Mouse (Mus musculus): ENCODE measurements around the gene Tha1. TPM values are rescaled to one million over a fixed set of nuclear protein-coding genes. Genes with fewer than 3 reads are reported as not detected.
A peak's percentile ranks its signal among the peaks of the same experiment; 100 is the strongest.

Tha1 gene
- polyA plus RNA-seq, 1 experiment: 11.5 TPM

GRCm38 (mm10) chr11:117909337-117909736, 36.1 kb upstream of the Tha1 start:
- no peaks in the 10 kb centered on the region for H3K27me3 ChIP-seq (ENCODE audit: control insufficient read depth, insufficient read depth, low read length)
- DNase-seq: no peak
- H3K4me3 ChIP-seq (replicated peaks; ENCODE audit: insufficient read depth, low read depth, low read length): no peak overlapping the region
- H3K4me1 ChIP-seq (ENCODE audit: control insufficient read depth, insufficient read depth, low read length): no peaks in the 10 kb centered on the region
- no peak for TF ChIP-seq POLR2A (IDR thresholded peaks at IDR 0.05; ENCODE audit: borderline replicate concordance, insufficient read depth, low read length)
- no peak for TF ChIP-seq CTCF (IDR thresholded peaks at IDR 0.05; ENCODE audit: borderline replicate concordance, insufficient read depth, low read depth, low read length)
- no peak overlapping the region for H3K27ac ChIP-seq (ENCODE audit: insufficient read depth, low read length)
- 90% methylated on average over 8 of the region's 8 CpGs for WGBS

GRCm38 (mm10) chr11:117904442-117904841, 31.2 kb upstream of the Tha1 start:
- WGBS: 87% methylated on average over 8 of the region's 8 CpGs
- no peak overlapping the region for H3K27ac ChIP-seq (ENCODE audit: insufficient read depth, low read length)
- DNase-seq: no peak
- H3K4me3 ChIP-seq (replicated peaks; ENCODE audit: insufficient read depth, low read depth, low read length): no peak overlapping the region
- no peaks in the 10 kb centered on the region for H3K27me3 ChIP-seq (ENCODE audit: control insufficient read depth, insufficient read depth, low read length)
- no peaks in the 10 kb centered on the region for H3K4me1 ChIP-seq (ENCODE audit: control insufficient read depth, insufficient read depth, low read length)
- no peak for TF ChIP-seq CTCF (IDR thresholded peaks at IDR 0.05; ENCODE audit: borderline replicate concordance, insufficient read depth, low read depth, low read length)
- TF ChIP-seq POLR2A (IDR thresholded peaks at IDR 0.05; ENCODE audit: borderline replicate concordance, insufficient read depth, low read length): no peak

GRCm38 (mm10) chr11:117902282-117902681, 29.0 kb upstream of the Tha1 start:
- WGBS: 76% methylated on average over 2 of the region's 2 CpGs

GRCm38 (mm10) chr11:117896533-117896932, 23.3 kb upstream of the Tha1 start:
- no peaks in the 10 kb centered on the region for H3K27me3 ChIP-seq (ENCODE audit: control insufficient read depth, insufficient read depth, low read length)
- peaks cover 3% of the 10 kb centered on the region for H3K4me1 ChIP-seq (ENCODE audit: control insufficient read depth, insufficient read depth, low read length)
- no peak overlapping the region for H3K27ac ChIP-seq (ENCODE audit: insufficient read depth, low read length)
- H3K4me3 ChIP-seq (replicated peaks; ENCODE audit: insufficient read depth, low read depth, low read length): no peak overlapping the region
- 10% methylated on average over 2 of the region's 2 CpGs for WGBS
- TF ChIP-seq CTCF (IDR thresholded peaks at IDR 0.05; ENCODE audit: borderline replicate concordance, insufficient read depth, low read depth, low read length) (no peak), POLR2A (IDR thresholded peaks at IDR 0.05; ENCODE audit: borderline replicate concordance, insufficient read depth, low read length) (no peak)
- DNase-seq: no peak

More at GRCm38 (mm10) chr11:117902282-117902681, 29.0 kb upstream of the Tha1 start:
- no peak for DNase-seq
- no peak for TF ChIP-seq POLR2A (IDR thresholded peaks at IDR 0.05; ENCODE audit: borderline replicate concordance, insufficient read depth, low read length)
- no peak for TF ChIP-seq CTCF (IDR thresholded peaks at IDR 0.05; ENCODE audit: borderline replicate concordance, insufficient read depth, low read depth, low read length)
- H3K27me3 ChIP-seq (ENCODE audit: control insufficient read depth, insufficient read depth, low read length): no peaks in the 10 kb centered on the region
- no peak overlapping the region for H3K27ac ChIP-seq (ENCODE audit: insufficient read depth, low read length)
- H3K4me1 ChIP-seq (ENCODE audit: control insufficient read depth, insufficient read depth, low read length): no peaks in the 10 kb centered on the region
- H3K4me3 ChIP-seq (replicated peaks; ENCODE audit: insufficient read depth, low read depth, low read length): no peak overlapping the region

- Histone ChIP-seq H3K4me3 (replicated peaks; ENCODE audit: insufficient read depth, low read depth, low read length) (no peak overlapping the region), H3K4me1 (ENCODE audit: control insufficient read depth, insufficient read depth, low read length) (peaks cover 6% of the 10 kb centered on the region), H3K27me3 (ENCODE audit: control insufficient read depth, insufficient read depth, low read length) (no peaks in the 10 kb centered on the region), H3K27ac (ENCODE audit: insufficient read depth, low read length) (no peak overlapping the region)
- 69% methylated on average over 10 of the region's 10 CpGs for WGBS
- TF ChIP-seq CTCF (IDR thresholded peaks at IDR 0.05; ENCODE audit: borderline replicate concordance, insufficient read depth, low read depth, low read length) (no peak), POLR2A (IDR thresholded peaks at IDR 0.05; ENCODE audit: borderline replicate concordance, insufficient read depth, low read length) (no peak)
- DNase-seq: no peak
Observed at GRCm38 (mm10) chr11:117894676-117895075, 21.4 kb upstream of the Tha1 start.

GRCm38 (mm10) chr11:117892199-117892598, 18.9 kb upstream of the Tha1 start:
- TF ChIP-seq POLR2A (IDR thresholded peaks at IDR 0.05; ENCODE audit: borderline replicate concordance, insufficient read depth, low read length): no peak
- TF ChIP-seq CTCF (IDR thresholded peaks at IDR 0.05; ENCODE audit: borderline replicate concordance, insufficient read depth, low read depth, low read length): no peak
- WGBS: 85% methylated on average over 6 of the region's 6 CpGs
- no peak for DNase-seq
- no peak overlapping the region for H3K27ac ChIP-seq (ENCODE audit: insufficient read depth, low read length)
- peaks cover 6% of the 10 kb centered on the region for H3K4me1 ChIP-seq (ENCODE audit: control insufficient read depth, insufficient read depth, low read length)
- H3K27me3 ChIP-seq (ENCODE audit: control insufficient read depth, insufficient read depth, low read length): 0 out of 2 replicates have a peak, but pooled peaks cover 1% of the 10 kb centered on the region
- no peak overlapping the region for H3K4me3 ChIP-seq (replicated peaks; ENCODE audit: insufficient read depth, low read depth, low read length)

- Histone ChIP-seq H3K4me3 (replicated peaks; ENCODE audit: insufficient read depth, low read depth, low read length) (no peak overlapping the region), H3K27me3 (ENCODE audit: control insufficient read depth, insufficient read depth, low read length) (0 out of 2 replicates have a peak, but pooled peaks cover 1% of the 10 kb centered on the region), H3K4me1 (ENCODE audit: control insufficient read depth, insufficient read depth, low read length) (peaks cover 5% of the 10 kb centered on the region), H3K27ac (ENCODE audit: insufficient read depth, low read length) (no peak overlapping the region)
- TF ChIP-seq CTCF (IDR thresholded peaks at IDR 0.05; ENCODE audit: borderline replicate concordance, insufficient read depth, low read depth, low read length) (no peak), POLR2A (IDR thresholded peaks at IDR 0.05; ENCODE audit: borderline replicate concordance, insufficient read depth, low read length) (no peak)
- DNase-seq: no peak
- 95% methylated on average over 19 of the region's 19 CpGs for WGBS
Observed at GRCm38 (mm10) chr11:117891581-117892175, 18.4 kb upstream of the Tha1 start.

- WGBS: 48% methylated on average over 13 of the region's 13 CpGs
- TF ChIP-seq CTCF (IDR thresholded peaks at IDR 0.05; ENCODE audit: borderline replicate concordance, insufficient read depth, low read depth, low read length) (peak; percentile 14; the same call in 1 of the 2 replicates), POLR2A (IDR thresholded peaks at IDR 0.05; ENCODE audit: borderline replicate concordance, insufficient read depth, low read length) (no peak)
- no peak for DNase-seq
- 0 out of 2 replicates have a peak, but pooled peaks cover 3% of the 10 kb centered on the region for H3K4me1 ChIP-seq (ENCODE audit: control insufficient read depth, insufficient read depth, low read length)
- 0 out of 2 replicates have a peak, but pooled peaks cover 1% of the 10 kb centered on the region for H3K27me3 ChIP-seq (ENCODE audit: control insufficient read depth, insufficient read depth, low read length)
- H3K27ac ChIP-seq (ENCODE audit: insufficient read depth, low read length): no peak overlapping the region
- H3K4me3 ChIP-seq (replicated peaks; ENCODE audit: insufficient read depth, low read depth, low read length): no peak overlapping the region
Observed at GRCm38 (mm10) chr11:117890519-117891282, 17.4 kb upstream of the Tha1 start.
